Mouse (Mus musculus): ENCODE measurements around the gene C1qb. TPM values are rescaled to one million over a fixed set of nuclear protein-coding genes. Genes with fewer than 3 reads are reported as not detected.

The C1qb gene
- total and polyA plus RNA-seq, 3 experiments: not detected

GRCm38 (mm10) chr4:136917165-136917524 is 31.2 kb upstream of the C1qb start:
- DNase-seq (ENCODE audit: extremely low read depth): no peak
- no peak for TF ChIP-seq SMC3 (IDR thresholded peaks at IDR 0.05; ENCODE audit: low read depth, low read length)
- no peak for TF ChIP-seq TBP (conservative IDR thresholded peaks at IDR 0.05; ENCODE audit: low read depth, low read length)
- TF ChIP-seq CHD1 (IDR thresholded peaks at IDR 0.05; ENCODE audit: low read depth, low read length): no peak
- TF ChIP-seq ZC3H11A (IDR thresholded peaks at IDR 0.05; ENCODE audit: low read depth, low read length): no peak
- no peak for TF ChIP-seq MYC (IDR thresholded peaks at IDR 0.05; ENCODE audit: low read depth, low read length)
- no peak for TF ChIP-seq CHD2 (IDR thresholded peaks at IDR 0.05; ENCODE audit: low read length)
- no peak for TF ChIP-seq CTCF (conservative IDR thresholded peaks at IDR 0.05 in 1 of 2, IDR thresholded peaks at IDR 0.05 in 1 of 2; ENCODE audit: low read depth in 2 of 2, low read length in 2 of 2)
- no peak for TF ChIP-seq ELF1 (IDR thresholded peaks at IDR 0.05; ENCODE audit: low read depth, low read length)
- TF ChIP-seq ZNF384 (IDR thresholded peaks at IDR 0.05; ENCODE audit: low read depth, low read length): no peak
- TF ChIP-seq POLR2AphosphoS2 (IDR thresholded peaks at IDR 0.05; ENCODE audit: low read depth, low read length): no peak
- TF ChIP-seq POLR2A (IDR thresholded peaks at IDR 0.05; ENCODE audit: low read depth, low read length): no peak
- no peak for TF ChIP-seq MAX (IDR thresholded peaks at IDR 0.05; ENCODE audit: low read length)
- no peak for TF ChIP-seq BHLHE40 (IDR thresholded peaks at IDR 0.05; ENCODE audit: low read depth, low read length)
- no peak for TF ChIP-seq IRF4 (IDR thresholded peaks at IDR 0.05; ENCODE audit: low read depth, low read length)
- no peak for TF ChIP-seq ZKSCAN1 (IDR thresholded peaks at IDR 0.05; ENCODE audit: borderline replicate concordance, low read depth, low read length)
- TF ChIP-seq RCOR1 (conservative IDR thresholded peaks at IDR 0.05; ENCODE audit: low read depth, low read length): no peak
- no peak for TF ChIP-seq TCF12 (IDR thresholded peaks at IDR 0.05; ENCODE audit: low read depth, low read length)
- TF ChIP-seq NELFE (IDR thresholded peaks at IDR 0.05; ENCODE audit: low read depth, low read length): no peak
- TF ChIP-seq E2F4 (IDR thresholded peaks at IDR 0.05; ENCODE audit: insufficient replicate concordance, low read depth, low read length): no peak
- TF ChIP-seq ETS1 (conservative IDR thresholded peaks at IDR 0.05; ENCODE audit: low read depth, low read length): no peak
- in situ Hi-C loops (cut with MboI; ENCODE audit: low pct_ligation_motif_present, low pct_unique_long_range_greater_than_20kb, low sequenced_read_pairs): no loop called here
- H3K27me3 ChIP-seq (replicated peaks): peaks cover 89% of the 10 kb centered on the region
- H3K4me1 ChIP-seq (ENCODE audit: control insufficient read depth in 1 of 2, insufficient read depth in 2 of 2): 0 out of 4 replicates have a peak, but pooled peaks cover 0 to 2% of the 10 kb centered on the region in 2 experiments
- H3K36me3 ChIP-seq (replicated peaks in 1 of 2; ENCODE audit: control insufficient read depth in 1 of 2, insufficient read depth in 1 of 2, low read length in 1 of 2): no peaks in the 10 kb centered on the region
- dilution Hi-C loops (cut with MboI; ENCODE audit: extremely low pct_ligation_motif_present, extremely low pct_unique_long_range_greater_than_20kb, low sequenced_read_pairs): no loop called here
- no peaks in the 10 kb centered on the region for H3K79me2 ChIP-seq (replicated peaks; ENCODE audit: control insufficient read depth, extremely low read depth, insufficient read depth, poor library complexity, severe bottlenecking)
- no peak overlapping the region for H3K4me3 ChIP-seq (replicated peaks in 1 of 3; ENCODE audit: low read depth in 2 of 3, low read length in 2 of 3, poor library complexity in 1 of 3)
- H3K4me2 ChIP-seq (ENCODE audit: insufficient read depth, low read depth, poor library complexity, severe bottlenecking): no peak overlapping the region
- no peak overlapping the region for H3K9ac ChIP-seq (ENCODE audit: insufficient read depth, low read depth)
- no peak overlapping the region for H3K27ac ChIP-seq (ENCODE audit: insufficient read depth, low read depth)
- H3K9me3 ChIP-seq (replicated peaks; ENCODE audit: low read length): no peaks in the 10 kb centered on the region

DNA sequence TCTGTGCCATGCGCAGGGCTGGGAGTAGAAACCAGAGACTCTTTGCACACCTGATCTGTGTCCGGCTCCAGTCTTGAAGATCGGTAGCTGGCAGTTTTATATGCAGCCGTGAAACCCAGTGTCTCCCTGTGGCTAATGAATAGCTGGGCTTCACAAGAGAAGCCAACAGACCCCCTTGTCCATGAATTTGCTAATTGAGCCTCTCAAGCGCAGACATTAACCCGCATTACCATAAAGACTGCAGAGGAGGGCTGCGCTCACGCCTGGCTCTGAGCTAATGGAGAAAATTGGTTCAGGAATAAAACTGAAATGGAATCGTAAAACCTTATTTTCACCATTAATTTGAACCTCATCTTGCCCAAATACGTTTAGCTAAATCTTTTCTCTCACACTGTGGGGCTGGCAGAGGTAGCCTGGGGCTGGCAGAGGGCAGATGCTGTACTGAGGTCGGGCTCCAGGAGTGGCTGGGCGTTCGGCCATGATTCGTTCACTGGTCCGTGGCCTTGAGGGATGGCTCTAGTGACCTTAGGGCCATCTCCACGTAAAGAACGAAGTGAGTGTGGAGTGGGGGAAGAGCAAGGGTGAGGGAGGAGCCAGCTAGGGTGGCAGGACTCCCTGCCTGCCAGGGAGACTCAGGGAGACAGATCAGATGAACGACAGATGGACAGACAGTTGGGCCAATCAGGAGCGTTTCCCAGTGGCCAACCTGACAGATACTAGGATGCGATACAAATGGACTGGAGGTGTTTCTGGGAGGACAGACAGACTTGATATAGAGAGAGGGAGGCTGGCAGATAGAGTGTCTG is 30.6 kb upstream of the C1qb start:
- dilution Hi-C loops (cut with MboI; ENCODE audit: extremely low pct_ligation_motif_present, extremely low pct_unique_long_range_greater_than_20kb, low sequenced_read_pairs) (no loop called here), in situ Hi-C loops (cut with MboI; ENCODE audit: low pct_ligation_motif_present, low pct_unique_long_range_greater_than_20kb, low sequenced_read_pairs) (no loop called here)
- no peak for DNase-seq (ENCODE audit: extremely low read depth)
- TF ChIP-seq NRF1 (IDR thresholded peaks at IDR 0.05; ENCODE audit: low read depth, low read length): no peak
- TF ChIP-seq CHD2 (IDR thresholded peaks at IDR 0.05; ENCODE audit: low read length): no peak
- no peak for TF ChIP-seq KAT2A (IDR thresholded peaks at IDR 0.05; ENCODE audit: insufficient replicate concordance, low read length)
- no peak for TF ChIP-seq ZC3H11A (IDR thresholded peaks at IDR 0.05; ENCODE audit: low read depth, low read length)
- no peak for TF ChIP-seq MEF2A (IDR thresholded peaks at IDR 0.05; ENCODE audit: borderline replicate concordance, low read depth, low read length)
- TF ChIP-seq IRF4 (IDR thresholded peaks at IDR 0.05; ENCODE audit: low read depth, low read length): no peak
- no peak for TF ChIP-seq RAD21 (IDR thresholded peaks at IDR 0.05; ENCODE audit: low read depth, low read length)
- no peak for TF ChIP-seq RCOR1 (conservative IDR thresholded peaks at IDR 0.05; ENCODE audit: low read depth, low read length)
- no peak for TF ChIP-seq SIN3A (IDR thresholded peaks at IDR 0.05; ENCODE audit: low read length)
- Histone ChIP-seq H3K27me3 (replicated peaks) (peaks cover 89% of the 10 kb centered on the region), H3K4me3 (replicated peaks in 1 of 3; ENCODE audit: low read depth in 2 of 3, low read length in 2 of 3, poor library complexity in 1 of 3) (no peak overlapping the region), H3K79me2 (replicated peaks; ENCODE audit: control insufficient read depth, extremely low read depth, insufficient read depth, poor library complexity, severe bottlenecking) (no peaks in the 10 kb centered on the region), H3K27ac (ENCODE audit: insufficient read depth, low read depth) (no peak overlapping the region), H3K9ac (ENCODE audit: insufficient read depth, low read depth) (no peak overlapping the region), H3K9me3 (replicated peaks; ENCODE audit: low read length) (no peaks in the 10 kb centered on the region), H3K4me2 (ENCODE audit: insufficient read depth, low read depth, poor library complexity, severe bottlenecking) (no peak overlapping the region), H3K36me3 (replicated peaks in 1 of 2; ENCODE audit: control insufficient read depth in 1 of 2, insufficient read depth in 1 of 2, low read length in 1 of 2) (no peaks in the 10 kb centered on the region), H3K4me1 (ENCODE audit: control insufficient read depth in 1 of 2, insufficient read depth in 2 of 2) (0 out of 4 replicates have a peak, but pooled peaks cover 0 to 2% of the 10 kb centered on the region in 2 experiments)

All from CH12.LX (cell line).